Mouse (Mus musculus): ENCODE data around the gene Atp9a. TPM values are rescaled to one million over a fixed set of nuclear protein-coding genes. Genes with fewer than 3 reads are reported as not detected.

Gene Atp9a
- total and polyA plus RNA-seq, 3 experiments, result not detected

DNA sequence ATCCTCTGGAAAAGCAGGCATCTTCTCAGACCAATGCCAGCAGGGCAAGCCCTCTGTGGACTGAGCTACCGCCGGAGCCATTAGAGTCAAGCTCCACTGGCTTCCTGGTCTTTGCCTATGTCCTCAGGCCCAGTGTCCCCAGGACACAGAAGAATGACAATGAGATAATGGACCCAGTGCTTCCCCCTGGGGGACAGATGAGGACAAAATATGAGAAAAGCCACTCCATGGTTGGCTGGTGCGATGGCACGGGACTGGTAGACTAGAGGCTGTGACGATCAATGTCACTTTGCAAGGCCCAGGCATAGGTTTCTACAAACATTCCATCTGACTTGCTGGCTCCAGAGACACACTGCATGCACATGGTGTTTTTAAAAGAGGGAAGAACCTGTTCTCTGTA is 149.2 kb downstream of the Atp9a start:
- TF ChIP-seq E2F4 (IDR thresholded peaks at IDR 0.05; ENCODE audit: borderline replicate concordance, low read depth, low read length), result no peak
- no peak for TF ChIP-seq USF2 (IDR thresholded peaks at IDR 0.05; ENCODE audit: borderline replicate concordance in 1 of 2, insufficient read depth in 1 of 2, low read depth in 1 of 2, low read length in 2 of 2)
- TF ChIP-seq TBP (IDR thresholded peaks at IDR 0.05; ENCODE audit: low read depth, low read length), result no peak
- no peak for TF ChIP-seq ETS1 (IDR thresholded peaks at IDR 0.05; ENCODE audit: low read depth, low read length)
- TF ChIP-seq UBTF (IDR thresholded peaks at IDR 0.05; ENCODE audit: borderline replicate concordance, insufficient read depth, low read depth, low read length), result no peak
- no peak for TF ChIP-seq NELFE (IDR thresholded peaks at IDR 0.05; ENCODE audit: low read depth, low read length)
- no peak for TF ChIP-seq ELF1 (IDR thresholded peaks at IDR 0.05; ENCODE audit: low read depth, low read length)
- no peak for TF ChIP-seq ZC3H11A (IDR thresholded peaks at IDR 0.05; ENCODE audit: low read depth, low read length)
- TF ChIP-seq MXI1 (IDR thresholded peaks at IDR 0.05; ENCODE audit: low read depth, low read length), result no peak
- no peak for TF ChIP-seq CTCF (IDR thresholded peaks at IDR 0.05 in 2 of 3, conservative IDR thresholded peaks at IDR 0.05 in 1 of 3; ENCODE audit: control insufficient read depth in 1 of 3, insufficient read depth in 1 of 3, low read depth in 2 of 3, low read length in 3 of 3, poor library complexity in 1 of 3, severe bottlenecking in 1 of 3)
- TF ChIP-seq MAFK (IDR thresholded peaks at IDR 0.05; ENCODE audit: borderline replicate concordance, low read depth, low read length), result no peak
- TF ChIP-seq MAZ (IDR thresholded peaks at IDR 0.05; ENCODE audit: low read depth, low read length), result no peak
- no peak for TF ChIP-seq MYB (IDR thresholded peaks at IDR 0.05; ENCODE audit: low read depth, low read length)
- TF ChIP-seq CHD2 (IDR thresholded peaks at IDR 0.05; ENCODE audit: low read length), result no peak
- no peak for TF ChIP-seq RAD21 (IDR thresholded peaks at IDR 0.05; ENCODE audit: low read depth, low read length)
- TF ChIP-seq MAX (IDR thresholded peaks at IDR 0.05; ENCODE audit: low read length), result no peak
- no peak for TF ChIP-seq USF1 (IDR thresholded peaks at IDR 0.05; ENCODE audit: low read depth, low read length)
- no peak for TF ChIP-seq EP300 (IDR thresholded peaks at IDR 0.05; ENCODE audit: low read depth in 1 of 2, low read length in 2 of 2)
- TF ChIP-seq POLR2AphosphoS2 (IDR thresholded peaks at IDR 0.05; ENCODE audit: low read length), result no peak
- TF ChIP-seq SMC3 (IDR thresholded peaks at IDR 0.05; ENCODE audit: low read depth, low read length), result no peak
- H3K4me1 ChIP-seq (ENCODE audit: control insufficient read depth in 1 of 2, insufficient read depth in 2 of 2, low read length in 2 of 2), result no peaks in the 10 kb centered on the region
- no peaks in the 10 kb centered on the region for H3K36me3 ChIP-seq (ENCODE audit: control insufficient read depth in 1 of 2, insufficient read depth in 2 of 2, low read length in 2 of 2)
- H3K79me2 ChIP-seq (ENCODE audit: control insufficient read depth, insufficient read depth, low read length, poor library complexity), result no peaks in the 10 kb centered on the region
- DNase-seq (ENCODE audit: low read depth, low spot score), result no peak
- H3K9ac ChIP-seq (ENCODE audit: control insufficient read depth, low read depth, low read length, poor library complexity, severe bottlenecking), result no peak overlapping the region
- no peaks in the 10 kb centered on the region for H3K9me3 ChIP-seq (replicated peaks; ENCODE audit: insufficient read depth, low read length)
- H3K27me3 ChIP-seq (ENCODE audit: control insufficient read depth in 1 of 2, insufficient read depth in 2 of 2, low read length in 2 of 2), result no peaks in the 10 kb centered on the region
- H3K27ac ChIP-seq (ENCODE audit: control insufficient read depth, low read depth, low read length), result no peak overlapping the region
- no peak overlapping the region for H3K4me3 ChIP-seq (ENCODE audit: control insufficient read depth in 1 of 2, insufficient read depth in 1 of 2, low read depth in 2 of 2, low read length in 2 of 2)

DNA sequence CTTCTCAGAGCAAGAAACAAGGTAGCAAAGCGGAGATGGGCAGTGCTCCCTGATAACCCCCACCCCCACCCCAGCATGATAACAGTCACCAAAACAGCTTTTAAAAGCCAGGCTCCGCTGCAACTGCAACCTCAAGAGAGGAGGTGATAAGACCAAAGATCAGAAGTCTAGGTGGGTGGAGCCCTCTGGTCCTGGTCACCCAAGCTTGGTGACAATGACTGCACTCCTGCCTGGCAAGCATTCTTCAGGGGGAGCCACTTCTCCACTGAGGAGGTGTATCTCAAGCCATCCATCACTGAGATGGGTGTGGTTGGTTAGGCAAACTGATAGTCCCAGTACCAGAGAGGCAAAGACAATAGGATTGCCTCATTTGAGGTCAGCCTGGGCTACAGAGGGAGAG is 151.1 kb downstream of the Atp9a start:
- Histone ChIP-seq H3K9ac (ENCODE audit: control insufficient read depth, low read depth, low read length, poor library complexity, severe bottlenecking) (no peak overlapping the region), H3K27me3 (ENCODE audit: control insufficient read depth in 1 of 2, insufficient read depth in 2 of 2, low read length in 2 of 2) (no peaks in the 10 kb centered on the region), H3K4me3 (ENCODE audit: control insufficient read depth in 1 of 2, insufficient read depth in 1 of 2, low read depth in 2 of 2, low read length in 2 of 2) (no peak overlapping the region), H3K36me3 (ENCODE audit: control insufficient read depth in 1 of 2, insufficient read depth in 2 of 2, low read length in 2 of 2) (no peaks in the 10 kb centered on the region), H3K4me1 (ENCODE audit: control insufficient read depth in 1 of 2, insufficient read depth in 2 of 2, low read length in 2 of 2) (no peaks in the 10 kb centered on the region), H3K27ac (ENCODE audit: control insufficient read depth, low read depth, low read length) (no peak overlapping the region), H3K79me2 (ENCODE audit: control insufficient read depth, insufficient read depth, low read length, poor library complexity) (no peaks in the 10 kb centered on the region), H3K9me3 (replicated peaks; ENCODE audit: insufficient read depth, low read length) (no peaks in the 10 kb centered on the region)
- TF ChIP-seq NELFE (IDR thresholded peaks at IDR 0.05; ENCODE audit: low read depth, low read length) (no peak), TAL1 (IDR thresholded peaks at IDR 0.05; ENCODE audit: low read length) (no peak), MYC (IDR thresholded peaks at IDR 0.05; ENCODE audit: low read depth, low read length) (no peak), GABPA (IDR thresholded peaks at IDR 0.05; ENCODE audit: low read depth, low read length) (no peak), MAFK (IDR thresholded peaks at IDR 0.05; ENCODE audit: borderline replicate concordance, low read depth, low read length) (no peak), CHD1 (IDR thresholded peaks at IDR 0.05; ENCODE audit: low read depth, low read length) (no peak), MAX (IDR thresholded peaks at IDR 0.05; ENCODE audit: low read length) (no peak), HCFC1 (IDR thresholded peaks at IDR 0.05; ENCODE audit: low read depth, low read length) (no peak), MAZ (IDR thresholded peaks at IDR 0.05; ENCODE audit: low read depth, low read length) (no peak)
- no peak for DNase-seq (ENCODE audit: low read depth, low spot score)

Measured in MEL (cell line).